Mouse (Mus musculus): ENCODE results near the gene Lrp6.

Lrp6 gene

DNA sequence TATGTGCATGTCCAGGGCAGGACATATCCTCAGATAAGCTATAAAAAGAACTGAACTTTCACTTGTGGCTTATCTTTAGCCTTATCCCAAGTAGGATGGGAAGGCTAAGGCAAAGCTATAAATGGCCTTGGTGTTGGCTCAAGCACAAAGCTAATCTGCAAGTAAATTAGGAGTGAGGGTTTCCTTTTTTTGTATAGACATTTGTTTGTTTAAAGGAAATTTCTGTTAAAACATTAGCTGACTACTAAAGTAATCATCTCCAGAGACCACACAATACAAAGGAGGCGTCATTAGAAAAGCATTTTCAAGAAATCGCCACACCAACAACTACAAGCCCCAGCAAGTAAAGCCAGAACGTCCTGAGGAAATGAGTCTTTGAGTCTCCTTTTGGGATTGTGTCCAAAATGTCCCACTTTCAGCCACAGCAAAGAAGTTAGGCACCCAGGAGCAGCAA is 8.6 kb upstream of the Lrp6 start:
- ATAC-seq (ENCODE audit: low TSS enrichment), result no peak

DNA sequence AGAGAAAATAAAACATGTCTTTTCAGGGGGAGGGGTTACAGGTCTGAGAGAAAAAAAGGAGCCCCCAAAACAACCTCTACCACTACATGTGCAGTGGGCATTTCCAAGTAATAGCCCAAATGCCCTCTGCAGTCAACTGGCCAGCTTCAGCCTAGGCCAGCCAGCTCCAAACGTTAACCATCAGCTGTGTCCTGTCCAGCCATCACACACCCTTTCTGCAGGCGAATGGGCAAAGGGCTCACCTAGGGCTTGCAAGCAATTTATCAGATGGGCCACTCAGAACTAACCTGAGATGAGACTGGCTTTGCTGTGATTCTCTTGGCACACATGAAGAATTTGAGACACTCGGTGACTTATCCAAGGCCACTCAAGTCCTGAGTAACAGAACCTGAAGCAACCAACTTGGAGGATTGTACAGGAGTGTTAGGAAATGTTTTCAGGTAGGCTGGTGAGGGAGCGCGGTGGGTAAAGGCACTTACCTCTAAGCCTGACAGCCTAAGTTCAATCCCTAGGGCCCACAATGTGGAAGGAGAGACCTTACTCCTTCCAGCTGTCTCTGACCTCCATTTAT is 1.3 kb upstream of the Lrp6 start:
- no peak for ATAC-seq (ENCODE audit: low TSS enrichment)

DNA sequence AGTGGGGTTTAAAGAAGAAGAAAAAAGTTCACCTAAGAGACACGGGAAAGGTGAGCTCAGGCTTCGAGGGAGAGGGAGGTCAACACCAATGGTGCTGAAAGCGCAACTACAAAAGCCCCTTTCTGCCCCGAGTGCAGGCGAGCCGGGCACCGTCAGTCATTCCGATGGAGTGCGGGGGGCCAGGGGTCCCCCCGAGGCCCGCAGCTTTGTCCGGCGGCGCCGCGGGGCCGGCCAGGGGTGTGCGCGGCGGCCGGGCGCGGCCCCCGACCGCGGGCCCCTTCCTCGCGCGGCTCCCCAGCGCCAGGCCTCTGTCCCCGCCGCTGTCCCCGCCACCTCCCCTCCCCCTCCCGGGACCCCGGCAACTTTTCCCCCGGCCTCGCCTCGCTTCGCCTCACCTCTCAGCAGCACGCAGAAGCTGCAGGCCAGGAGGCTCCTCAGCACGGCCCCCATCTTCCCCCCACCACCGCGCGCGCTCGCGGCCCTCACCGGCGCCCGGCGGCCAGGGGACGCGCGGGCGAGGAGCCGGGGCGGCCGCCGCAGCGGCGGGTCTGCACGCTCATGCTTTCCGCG is 432 bp downstream of the Lrp6 start:
- peak; percentile 0; the same call in 1 of the 2 replicates for ATAC-seq (ENCODE audit: low TSS enrichment)

DNA sequence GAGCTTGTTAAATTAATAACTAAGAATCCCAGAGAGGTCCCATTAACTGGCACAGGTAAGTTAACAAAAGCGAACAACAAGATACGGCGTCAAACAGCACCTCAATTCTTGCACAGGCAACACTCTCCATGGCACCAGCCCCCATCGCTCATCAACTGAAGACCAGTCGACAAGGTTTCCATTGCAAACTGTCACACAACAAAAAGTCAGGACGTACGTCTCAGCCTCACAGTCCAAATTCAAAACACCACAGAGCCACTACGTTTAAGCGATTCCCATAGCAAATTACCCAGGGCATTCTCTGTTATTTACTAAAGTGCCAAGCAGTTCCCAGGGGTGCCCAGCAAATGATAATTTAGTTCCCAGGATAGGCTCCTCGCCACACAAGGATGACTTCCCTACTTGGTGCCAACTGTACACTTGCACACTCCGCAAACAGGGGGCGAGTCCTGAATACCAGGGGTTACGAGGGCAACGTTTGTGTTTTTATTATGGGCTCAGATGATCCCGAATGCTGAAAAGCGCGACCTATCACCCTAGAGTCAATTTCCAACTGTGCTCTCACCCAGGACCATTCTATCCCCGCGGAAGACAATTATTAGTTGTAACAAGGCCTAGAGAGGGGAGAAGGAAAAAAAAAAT is 1.0 kb downstream of the Lrp6 start:
- 0 out of 2 replicates have a peak, but pooled peaks have one; percentile 1 for ATAC-seq (ENCODE audit: low TSS enrichment)

DNA sequence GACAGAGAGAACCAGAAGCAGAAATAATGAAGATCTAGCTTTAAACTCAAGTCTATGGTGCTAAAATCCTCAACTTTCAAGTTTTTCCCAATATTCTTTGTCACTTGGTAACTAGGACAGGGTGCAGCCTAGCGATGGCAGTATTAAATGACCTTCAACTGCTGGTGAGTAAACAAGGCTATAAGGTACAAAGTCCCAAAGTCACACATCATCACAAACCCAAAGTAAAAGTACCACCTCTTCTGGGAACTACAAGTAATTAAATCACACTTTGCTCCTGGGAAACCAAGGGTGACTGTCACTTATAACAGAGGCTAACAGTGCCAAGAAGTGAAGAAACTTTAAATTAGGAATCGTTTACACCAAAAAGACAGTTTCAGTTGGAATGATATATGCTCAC is 2.2 kb downstream of the Lrp6 start:
- no peak for ATAC-seq (ENCODE audit: low TSS enrichment)

DNA sequence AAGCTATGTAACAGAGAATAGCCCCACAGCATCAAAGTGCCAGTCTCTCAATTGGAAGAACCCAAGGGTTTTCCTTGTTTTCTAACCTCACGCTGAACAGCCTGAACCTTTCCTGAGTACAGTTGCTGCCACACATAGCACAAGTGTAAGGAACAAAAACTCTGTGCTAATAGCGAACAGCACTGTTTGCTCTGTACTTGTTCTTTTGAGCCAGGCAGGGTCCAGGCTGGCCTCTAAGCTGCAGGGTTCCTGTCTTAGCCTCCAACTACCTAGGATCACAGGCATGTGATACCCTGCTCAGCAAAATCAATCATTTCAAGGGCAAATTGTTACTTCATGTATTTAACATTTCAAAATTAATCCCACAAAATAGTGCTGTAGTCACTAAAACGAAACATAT is 7.1 kb downstream of the Lrp6 start:
- ATAC-seq (ENCODE audit: low TSS enrichment), result no peak

DNA sequence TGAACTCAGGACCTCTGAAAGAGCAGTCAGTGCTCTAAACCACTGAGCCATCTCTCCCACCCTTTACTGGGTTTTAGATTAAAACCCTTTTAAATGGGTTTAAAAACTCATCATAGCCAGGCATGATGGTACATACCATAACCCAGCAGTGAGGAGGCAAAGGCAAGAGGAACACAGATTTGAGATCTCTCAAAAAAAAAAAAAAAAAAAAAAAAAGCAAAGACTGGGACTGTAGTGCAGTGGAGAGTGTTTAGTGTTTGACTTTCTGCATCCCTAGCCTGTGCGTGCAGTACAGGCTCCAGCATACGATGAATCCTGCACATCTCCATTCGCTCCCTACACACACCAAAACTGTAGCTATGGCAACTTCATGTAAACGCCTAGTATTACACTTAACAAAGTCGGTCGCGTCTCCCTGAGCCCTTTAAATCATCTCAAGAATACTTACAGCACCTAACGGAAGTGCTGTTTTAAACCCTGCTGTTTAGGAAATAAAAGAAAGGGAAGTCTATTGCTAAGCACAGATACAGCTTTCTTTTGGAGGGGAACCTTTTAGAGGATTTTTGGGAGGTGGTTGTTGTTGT is 8.1 kb downstream of the Lrp6 start:
- ATAC-seq (ENCODE audit: low TSS enrichment), result peak; percentile 64

DNA sequence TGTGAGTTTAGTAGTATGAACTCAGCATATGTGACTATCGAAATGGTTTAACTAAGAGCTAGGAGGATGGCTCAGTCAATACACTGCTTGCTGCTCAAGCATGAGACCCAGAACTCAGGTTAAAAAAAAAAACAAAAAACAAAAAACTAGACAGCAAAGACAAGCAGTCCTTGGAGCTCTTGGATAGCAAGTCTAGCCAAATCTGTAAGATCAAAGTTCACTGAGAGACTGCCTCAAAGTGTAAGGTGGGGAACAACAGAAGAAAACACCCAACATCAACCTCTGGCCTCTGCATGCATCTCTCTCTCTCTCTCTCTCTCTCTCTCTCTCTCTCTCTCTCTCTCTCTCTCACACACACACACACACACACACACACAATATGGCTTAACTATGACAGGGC is 9.7 kb downstream of the Lrp6 start:
- no peak for ATAC-seq (ENCODE audit: low TSS enrichment)

DNA sequence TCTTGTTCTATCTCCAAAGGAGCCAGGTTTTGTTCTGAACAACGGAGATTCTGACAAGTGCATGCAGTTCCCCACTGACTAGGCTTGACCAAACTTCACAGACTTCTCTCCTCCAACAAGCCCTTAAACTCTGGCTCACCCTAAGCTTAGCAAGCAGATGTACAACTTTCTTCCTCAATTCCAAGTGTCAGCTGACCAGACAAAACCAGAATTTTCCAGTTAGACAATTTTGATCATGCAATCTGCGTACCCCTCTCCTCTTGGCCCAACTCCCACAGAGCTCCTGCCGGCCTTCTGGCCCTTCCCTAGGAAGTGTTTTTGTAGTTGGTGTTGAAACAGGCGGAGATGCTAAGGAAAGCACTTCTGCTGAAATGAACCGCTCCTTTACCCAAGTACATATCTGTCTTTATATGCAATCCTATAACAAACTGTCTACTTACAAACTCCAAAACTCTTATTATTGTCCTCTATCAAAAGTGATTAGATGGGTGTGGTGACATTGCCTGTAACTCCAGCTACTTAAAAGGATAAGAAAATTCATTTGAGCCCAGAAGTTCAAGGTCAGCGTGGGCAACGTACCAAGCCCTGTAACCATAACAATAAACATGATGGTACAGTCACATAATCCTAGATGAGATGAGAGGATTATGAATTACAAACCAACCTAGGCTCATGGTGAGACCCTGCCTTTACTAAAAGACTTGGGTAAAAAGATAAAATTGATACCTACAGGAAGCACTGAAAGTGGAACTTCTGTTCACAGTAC is 10.4 kb downstream of the Lrp6 start:
- no peak for ATAC-seq (ENCODE audit: low TSS enrichment)

DNA sequence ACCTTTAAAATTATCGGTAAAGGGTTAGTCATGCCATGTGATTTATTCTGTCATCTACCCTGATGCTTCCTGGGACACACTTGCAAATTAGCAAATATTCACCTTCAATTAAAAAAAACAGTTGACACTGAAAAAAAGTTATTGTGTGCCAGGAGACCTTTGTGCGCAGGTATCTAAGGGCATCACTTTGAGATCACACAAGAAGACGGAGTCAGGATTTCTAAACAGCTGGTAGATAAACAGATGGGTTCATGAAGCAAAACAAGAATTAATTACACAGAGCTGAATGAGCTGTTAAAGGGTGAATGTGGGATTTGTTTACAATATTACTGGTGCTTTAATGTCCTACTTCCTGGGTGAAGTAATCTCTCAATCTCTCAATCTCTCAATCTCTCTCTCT is 11.6 kb downstream of the Lrp6 start:
- ATAC-seq (ENCODE audit: low TSS enrichment), result no peak

DNA sequence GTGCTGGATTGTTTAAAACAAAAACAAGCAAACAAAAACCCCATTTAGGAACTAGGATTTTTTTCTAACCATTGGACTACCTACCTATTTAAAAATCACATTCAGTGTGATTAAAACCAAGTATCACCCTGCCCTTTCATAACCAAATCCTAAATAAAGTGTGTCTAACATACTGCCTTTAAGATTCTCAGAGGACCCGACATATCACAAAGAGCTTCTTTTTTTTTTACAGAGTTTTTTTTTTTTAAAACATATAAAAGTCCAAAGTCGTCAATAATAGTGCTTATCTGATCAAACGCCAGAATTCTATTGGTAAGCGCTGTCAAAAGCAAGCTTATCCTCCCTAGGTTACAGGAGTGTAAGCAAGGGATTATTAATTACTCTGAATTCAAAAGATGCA is 12.5 kb downstream of the Lrp6 start:
- ATAC-seq (ENCODE audit: low TSS enrichment), result no peak

DNA sequence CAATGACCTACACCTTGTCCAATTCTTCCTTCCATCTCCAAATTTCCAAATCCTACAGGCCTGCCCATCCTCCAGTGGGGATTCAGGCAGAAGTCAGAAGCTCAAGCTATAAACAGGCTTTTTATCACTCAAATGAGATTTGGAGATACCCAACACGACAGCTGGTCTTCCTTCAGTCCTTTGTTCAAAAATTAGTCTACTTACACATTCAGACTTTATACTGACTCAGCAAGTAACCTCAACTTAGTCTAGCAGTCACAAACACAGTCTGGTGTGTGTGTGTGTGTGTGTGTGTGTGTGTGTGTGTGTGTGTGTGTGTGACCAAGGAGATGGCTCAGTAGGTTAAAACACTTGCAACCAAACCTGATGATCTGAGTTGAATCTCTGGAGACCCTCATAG is 15.8 kb downstream of the Lrp6 start:
- ATAC-seq (ENCODE audit: low TSS enrichment), result no peak

DNA sequence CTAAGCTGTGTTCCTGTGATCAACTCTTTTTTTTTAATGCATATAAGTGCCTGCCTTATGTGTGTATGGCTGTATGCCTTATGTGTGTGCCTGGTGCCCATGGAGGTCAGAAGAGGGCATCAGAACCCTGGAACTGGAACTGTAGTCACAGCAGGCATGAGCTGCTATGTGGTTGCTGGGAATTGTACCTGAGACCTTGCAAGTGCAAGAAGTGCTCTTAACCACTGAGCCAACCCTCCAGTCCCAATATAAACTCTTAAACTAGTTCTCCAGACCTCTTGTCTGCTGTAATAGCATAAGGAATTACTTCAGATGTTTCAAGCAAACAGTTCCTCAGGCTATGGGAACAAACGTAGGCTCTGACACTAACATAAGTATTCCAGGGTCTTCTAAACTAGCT is 16.4 kb downstream of the Lrp6 start:
- 0 out of 2 replicates have a peak, but pooled peaks have one; percentile 20 for ATAC-seq (ENCODE audit: low TSS enrichment)

DNA sequence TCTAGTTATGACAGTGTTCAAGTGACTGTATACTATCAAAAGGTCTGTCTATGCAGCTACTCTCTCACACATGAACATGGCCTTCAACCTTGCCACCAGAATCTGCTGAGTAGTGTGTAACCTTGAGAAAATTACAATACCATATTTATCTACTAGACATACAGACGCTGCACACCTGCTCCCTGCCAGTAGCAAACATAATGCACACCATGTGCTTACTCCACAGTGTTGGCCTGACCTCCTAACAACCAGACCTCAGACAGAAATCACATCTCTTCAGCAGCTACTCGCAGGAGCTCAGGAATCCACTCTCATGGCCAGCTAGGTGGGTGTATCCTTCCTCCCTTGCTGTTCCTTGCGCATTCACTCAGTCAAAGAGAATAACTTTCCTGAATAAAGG is 21.9 kb downstream of the Lrp6 start:
- no peak for ATAC-seq (ENCODE audit: low TSS enrichment)

DNA sequence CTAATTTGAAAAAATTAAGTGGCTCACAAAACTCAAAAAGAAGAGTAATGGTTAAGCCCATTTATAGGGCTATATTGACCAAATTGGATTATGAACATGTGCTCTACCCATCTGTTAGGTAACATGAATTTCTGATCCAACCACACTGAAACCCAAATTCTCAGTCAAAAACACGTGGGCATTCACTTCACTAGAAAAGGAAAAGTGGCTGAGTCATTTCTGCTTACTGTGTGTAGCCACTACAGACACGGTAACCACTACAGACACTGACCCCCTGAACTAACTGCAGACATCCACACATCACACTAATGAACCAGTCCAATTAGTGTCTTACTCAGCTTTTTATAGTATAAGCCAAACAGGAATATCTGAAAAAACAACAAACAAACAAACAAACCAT is 22.7 kb downstream of the Lrp6 start:
- peak; percentile 86 for ATAC-seq (ENCODE audit: low TSS enrichment)

DNA sequence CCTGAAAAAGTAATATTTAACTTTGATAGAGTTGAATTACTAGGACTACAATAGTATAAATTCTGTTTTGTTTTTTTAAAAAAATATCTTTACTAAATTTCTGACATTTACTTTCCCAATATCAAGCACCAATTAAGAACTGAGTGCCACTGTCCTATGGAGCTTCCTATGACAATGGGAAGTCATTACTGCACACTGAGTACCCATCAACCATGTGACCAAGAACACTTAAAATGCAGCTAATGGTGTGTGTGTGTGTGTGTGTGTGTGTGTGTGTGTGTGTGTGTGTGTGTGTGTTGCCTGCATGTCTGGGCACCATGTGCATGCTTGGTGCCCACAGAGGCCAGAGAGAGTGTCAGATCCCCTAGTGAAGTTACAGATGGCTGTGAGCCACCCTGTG is 23.2 kb downstream of the Lrp6 start:
- ATAC-seq (ENCODE audit: low TSS enrichment), result no peak

DNA sequence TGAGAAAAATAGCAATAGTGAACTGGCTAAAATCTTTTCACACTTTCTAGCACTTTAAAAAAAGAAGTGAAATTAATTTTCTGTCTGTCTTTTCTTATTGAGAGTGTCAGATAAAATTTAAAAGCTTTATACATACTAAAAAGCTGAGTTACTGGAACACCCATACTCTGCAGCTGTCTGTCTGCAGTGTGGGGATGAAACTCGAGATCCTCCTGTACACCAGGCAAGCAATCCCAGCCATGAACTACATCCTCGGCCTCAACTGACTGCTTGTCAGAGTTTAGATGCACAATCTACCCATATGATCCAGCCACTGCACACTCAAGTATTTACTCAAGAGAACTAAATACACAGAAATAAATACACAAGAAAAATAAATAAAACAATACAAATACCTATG is 24.4 kb downstream of the Lrp6 start:
- no peak for ATAC-seq (ENCODE audit: low TSS enrichment)

DNA sequence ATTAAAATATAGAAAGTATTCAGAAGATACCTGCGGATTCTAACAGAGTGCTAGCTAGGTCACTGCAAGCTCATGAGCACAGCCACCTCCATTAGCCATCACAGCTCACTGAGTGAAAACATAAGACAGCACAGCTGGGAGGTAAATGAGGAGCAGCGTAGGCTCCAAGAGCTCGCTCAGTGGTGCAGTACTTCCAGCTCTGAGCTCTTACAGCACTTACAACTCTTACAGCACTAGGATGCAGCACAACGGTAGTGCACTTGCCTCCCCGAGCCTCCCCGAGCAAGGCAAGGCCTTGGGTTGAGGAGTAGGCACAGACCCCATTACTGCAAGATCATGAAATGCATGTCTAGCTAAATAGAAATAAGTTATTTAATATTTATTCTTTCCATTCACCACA is 26.6 kb downstream of the Lrp6 start:
- peak; percentile 58; the same call in 1 of the 2 replicates for ATAC-seq (ENCODE audit: low TSS enrichment)

DNA sequence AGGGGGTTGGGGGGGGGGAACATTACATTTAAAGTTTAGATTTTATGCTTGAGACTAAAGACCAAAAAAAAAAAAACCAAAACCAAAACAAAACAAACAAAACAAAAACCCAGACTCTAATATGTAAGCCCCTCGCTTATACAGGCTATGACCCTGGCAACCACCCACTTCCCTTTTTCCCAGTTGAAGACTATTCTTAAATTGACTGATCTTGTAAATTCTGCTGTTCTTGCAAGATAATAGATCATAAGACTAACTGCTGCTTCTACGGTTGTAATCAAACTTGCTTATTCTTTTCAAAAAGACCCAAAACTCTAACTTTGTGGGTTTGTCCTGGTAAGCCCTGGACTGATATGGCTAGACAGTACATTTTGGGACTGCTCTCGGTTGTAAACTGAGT is 27.3 kb downstream of the Lrp6 start:
- ATAC-seq (ENCODE audit: low TSS enrichment), result no peak

DNA sequence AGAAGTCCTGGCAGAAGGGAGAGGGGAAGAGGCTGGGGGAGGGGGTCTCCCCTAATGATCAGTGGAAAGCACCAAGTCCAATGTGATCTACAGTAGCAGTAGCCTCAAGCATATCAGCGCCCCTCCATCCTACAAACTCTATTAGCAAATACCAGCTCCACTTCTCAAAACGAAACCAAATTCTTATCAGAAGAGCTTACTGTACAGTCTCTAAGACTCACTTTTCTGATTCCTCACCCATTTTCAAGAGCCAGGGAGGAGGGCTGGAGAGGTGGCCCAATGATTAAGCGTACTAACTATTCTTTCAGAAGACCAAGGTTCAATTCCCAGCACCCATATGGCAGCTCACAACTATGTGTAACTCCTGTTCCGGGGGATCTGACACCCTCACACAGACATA is 28.0 kb downstream of the Lrp6 start:
- ATAC-seq (ENCODE audit: low TSS enrichment), result no peak

DNA sequence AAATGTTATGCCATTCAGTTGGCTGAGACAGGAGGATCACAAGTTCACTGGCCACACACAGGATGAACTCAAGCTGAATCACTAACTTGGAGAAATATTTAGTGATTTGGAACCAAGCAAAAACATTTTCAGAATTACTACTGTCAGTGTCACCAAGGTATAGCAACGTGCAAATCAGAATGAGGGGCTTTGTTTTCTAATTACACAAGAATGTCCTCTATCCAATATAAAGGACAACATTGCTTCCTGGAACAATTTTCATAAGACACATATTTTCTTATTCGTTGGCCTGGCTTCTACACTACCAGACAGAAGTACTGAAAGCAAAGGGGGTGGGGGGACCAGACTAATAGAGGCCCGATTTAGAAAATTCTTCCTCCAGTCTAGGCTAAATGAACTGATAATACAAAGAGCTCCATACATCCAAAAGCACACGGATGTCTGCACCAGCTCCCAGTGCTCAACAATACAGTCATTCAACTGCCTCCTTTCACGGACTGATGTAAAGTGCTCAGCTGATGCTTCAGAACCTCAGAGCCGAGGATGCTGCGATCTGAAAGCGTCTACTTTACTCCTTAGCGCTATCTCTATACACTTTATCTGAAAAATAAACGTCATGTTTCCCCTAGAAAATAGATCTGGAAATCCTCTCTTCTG is 29.2 kb downstream of the Lrp6 start:
- no peak for ATAC-seq (ENCODE audit: low TSS enrichment)

DNA sequence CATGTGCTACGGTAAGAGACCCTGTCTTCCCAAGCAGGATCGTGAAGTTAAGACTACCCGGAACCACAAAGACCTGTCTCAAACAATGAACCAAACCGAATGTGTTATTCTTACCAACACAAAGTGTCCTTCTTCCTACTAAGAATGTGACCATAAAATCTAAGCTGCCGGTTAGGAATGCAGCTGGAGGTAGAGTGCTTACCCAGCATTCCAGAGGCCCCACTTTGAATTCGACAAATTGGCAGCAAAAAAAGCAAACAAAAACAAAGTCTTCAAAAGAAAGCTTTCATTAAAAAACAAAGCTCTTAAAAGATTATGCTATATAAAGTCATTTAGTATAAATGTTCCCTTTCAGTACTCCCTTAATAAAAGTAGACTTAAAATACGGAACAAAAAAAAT is 31.6 kb downstream of the Lrp6 start:
- ATAC-seq (ENCODE audit: low TSS enrichment), result 0 out of 2 replicates have a peak, but pooled peaks have one; percentile 9
